Mouse (Mus musculus): Measurements from ENCODE around the gene Dnajb4.
A peak's percentile ranks its signal among the peaks of the same experiment; 100 is the strongest.
"Not testable (repeated sequence)": the region's sequence is repeated elsewhere in the genome, so short reads cannot be mapped to it uniquely, and the experiment has no call there.

The Dnajb4 gene

DNA sequence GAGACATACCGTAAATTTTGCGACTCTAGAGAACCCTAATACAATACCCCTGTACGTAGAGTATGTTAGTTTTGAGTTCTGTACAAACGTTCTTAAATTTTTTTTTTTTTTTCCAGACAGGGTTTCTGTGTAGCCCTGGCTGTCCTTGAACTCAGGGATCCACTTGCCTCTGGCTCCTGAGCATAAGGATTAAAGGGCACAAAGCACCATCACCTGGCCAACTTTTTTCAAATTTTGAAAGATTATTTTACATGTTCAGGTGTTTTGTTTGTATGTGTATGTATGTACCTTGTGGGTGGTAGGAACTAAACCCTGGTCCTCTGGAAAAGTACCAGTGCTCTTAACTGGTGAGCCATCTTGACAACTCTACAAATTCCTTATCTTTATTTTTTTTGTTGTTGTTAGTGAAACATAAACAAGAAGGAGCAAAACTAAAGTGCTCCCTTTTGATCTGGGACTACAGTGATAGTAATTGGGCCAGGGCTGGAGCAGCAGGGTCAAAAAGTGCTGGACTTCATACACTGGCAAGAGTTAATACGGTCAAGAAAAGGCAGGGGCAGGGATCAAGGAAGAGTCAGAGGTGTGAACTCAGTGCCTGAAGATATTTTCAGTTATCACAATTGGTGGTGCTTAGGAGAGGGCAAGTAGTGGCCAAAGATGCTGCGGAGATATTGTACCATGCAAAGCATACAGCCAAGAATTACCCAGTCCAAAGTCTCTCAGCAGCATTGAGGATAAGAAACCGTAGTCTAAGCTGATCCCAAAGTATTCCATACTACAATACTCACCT, 1.8 kb downstream of the Dnajb4 start:
- ATAC-seq (ENCODE audit: low TSS enrichment), result no peak

DNA sequence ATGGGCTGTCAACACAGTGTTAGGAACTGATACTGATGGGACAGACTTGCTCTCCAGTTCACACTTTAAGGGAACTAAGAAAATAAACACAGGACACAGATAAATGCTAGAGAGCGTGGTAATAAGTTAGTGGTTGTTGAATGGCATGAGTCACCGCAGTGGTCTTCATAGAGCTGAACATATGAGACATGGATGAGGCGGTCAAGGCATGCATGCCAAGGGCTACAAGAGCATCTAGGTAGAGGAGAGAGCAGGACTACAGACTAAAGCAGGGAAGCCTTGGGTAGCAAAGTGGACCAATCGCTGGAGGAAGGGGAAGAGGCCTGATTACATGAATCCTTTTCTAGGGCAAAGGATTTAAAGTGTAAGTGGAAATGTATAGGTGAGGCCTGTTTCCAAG, 2.9 kb downstream of the Dnajb4 start:
- ATAC-seq (ENCODE audit: low TSS enrichment), result no peak

DNA sequence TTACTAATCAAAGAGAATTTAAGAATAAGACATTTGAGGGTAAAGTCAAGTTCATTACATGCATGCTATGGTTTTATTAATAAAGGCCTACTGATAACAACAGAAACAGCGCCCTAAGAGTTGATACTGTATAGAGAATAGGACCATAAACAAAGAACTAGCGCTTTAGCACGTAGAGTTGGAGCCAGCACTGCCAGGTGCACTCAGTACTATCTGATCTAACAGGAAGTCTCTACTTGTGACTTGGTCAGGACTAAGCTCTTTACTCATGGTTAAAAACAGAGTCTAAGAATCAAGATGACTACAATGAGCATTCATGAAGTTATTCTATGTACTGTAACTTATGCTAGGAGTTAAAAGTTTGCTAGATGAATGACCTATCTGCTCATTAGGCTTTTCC, 5.5 kb downstream of the Dnajb4 start:
- ATAC-seq (ENCODE audit: low TSS enrichment), result no peak

DNA sequence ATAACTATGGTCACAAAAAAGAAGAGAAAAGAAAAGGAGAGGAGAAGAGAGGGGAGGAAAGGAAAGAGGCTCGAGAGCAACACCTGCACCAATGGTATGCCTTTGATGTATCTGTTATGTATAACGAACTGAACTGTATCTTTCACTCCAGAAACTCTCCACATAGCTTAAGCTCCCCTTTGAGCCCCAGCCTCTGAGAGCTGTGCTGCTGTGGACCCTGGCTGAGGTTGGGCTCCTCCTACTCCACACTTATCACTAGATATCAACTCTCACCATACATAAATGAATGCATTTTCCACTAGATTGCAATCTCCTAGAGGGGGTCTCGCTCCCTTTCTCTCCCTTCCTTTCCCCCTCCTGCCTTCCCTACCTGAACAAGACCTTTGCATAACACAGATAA, 6.1 kb downstream of the Dnajb4 start:
- no peak for ATAC-seq (ENCODE audit: low TSS enrichment)

DNA sequence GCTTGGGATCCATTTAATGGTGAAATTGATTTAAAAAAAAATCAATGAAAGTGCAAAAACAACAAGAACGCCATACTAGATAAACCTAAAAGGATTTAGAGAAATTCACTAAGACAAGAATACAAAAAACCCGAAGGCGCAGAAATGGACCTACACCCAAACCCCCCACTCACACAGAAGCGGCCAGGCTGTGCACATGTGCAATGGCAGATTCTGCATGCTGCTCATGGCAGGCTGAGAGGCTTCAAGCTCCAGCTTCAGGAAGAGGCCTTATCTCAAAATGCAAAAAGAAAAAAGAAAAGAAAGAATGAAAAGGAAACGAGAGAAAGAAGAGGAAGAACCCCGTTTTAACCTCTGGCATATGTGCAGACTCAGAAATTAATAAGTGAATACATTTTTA, 6.7 kb downstream of the Dnajb4 start:
- ATAC-seq (ENCODE audit: low TSS enrichment), result no peak

DNA sequence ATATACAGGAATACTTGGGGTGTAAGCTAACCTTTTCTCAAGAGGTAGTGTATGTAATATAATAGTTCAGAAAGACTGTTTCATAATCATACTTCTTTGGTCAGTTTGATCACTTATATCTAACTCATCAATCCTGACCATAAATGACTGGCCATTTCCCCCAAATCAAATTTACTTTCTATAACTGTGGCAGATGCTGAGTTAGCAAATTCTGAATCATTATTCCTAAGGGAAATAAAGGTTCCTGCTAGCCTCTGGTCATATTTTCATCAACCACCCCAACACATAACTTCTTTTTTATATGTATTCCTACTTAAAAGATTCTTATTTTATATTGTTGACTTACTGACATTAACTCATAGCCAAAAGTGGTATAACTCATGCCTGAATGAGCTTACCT, 7.2 kb downstream of the Dnajb4 start:
- ATAC-seq (ENCODE audit: low TSS enrichment), result no peak

DNA sequence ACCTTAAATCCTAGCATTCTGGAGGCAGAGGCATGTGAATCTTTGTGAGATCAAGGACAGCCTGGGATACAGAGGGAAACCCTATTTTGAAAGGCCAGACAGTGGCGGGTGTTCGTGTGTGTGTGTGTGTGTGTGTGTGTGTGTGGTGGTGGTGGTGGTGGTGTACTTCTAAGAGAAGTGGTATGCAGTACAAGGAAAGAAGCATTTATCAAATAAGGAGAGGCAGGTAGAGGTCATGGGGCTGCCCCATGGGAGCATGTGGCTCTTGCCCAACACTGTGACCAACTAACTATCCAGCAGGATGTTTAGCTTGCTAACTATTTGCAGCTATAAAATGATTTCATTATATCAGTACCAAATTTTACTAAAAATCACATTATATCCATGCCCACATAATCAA, 8.5 kb downstream of the Dnajb4 start:
- ATAC-seq (ENCODE audit: low TSS enrichment), result no peak

DNA sequence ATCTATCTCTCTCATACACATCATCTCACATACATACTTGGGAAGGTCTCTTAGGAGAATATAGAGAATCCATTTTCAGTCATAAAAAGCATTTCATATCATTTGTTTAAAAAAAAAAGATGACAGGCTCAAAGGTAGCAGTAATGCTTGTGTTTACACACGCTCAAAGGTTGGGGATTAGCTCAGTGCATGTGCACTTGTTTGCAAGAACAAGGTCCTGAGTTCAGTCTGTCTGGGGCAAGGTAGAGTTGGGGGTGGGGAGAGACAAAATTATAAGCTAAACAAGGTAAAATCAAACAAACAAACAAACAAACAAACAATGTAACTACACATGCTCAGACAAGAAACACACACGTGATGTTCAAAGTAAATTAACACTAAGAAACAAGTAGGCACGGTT, 8.9 kb downstream of the Dnajb4 start:
- no peak for ATAC-seq (ENCODE audit: low TSS enrichment)

DNA sequence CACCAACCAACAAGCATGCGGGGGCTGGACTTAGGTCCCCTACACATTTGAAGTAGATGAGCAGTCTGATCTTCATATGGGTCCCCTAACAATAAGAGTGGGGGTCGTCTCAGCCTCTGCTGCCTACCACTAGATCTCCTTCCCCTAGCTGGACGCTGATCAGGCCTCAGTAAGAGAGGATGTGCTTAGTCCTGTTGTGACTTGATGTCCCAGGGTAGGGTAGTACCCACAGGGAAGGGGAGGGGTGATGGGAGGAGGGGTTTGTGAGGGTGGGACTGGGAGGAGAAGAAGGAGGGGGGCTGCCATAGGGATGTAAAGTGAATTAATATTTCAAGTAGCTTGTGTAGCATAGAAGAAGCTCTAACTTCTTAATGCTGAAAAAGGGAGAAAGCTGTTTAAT, 11.0 kb downstream of the Dnajb4 start:
- ATAC-seq (ENCODE audit: low TSS enrichment), result no peak

DNA sequence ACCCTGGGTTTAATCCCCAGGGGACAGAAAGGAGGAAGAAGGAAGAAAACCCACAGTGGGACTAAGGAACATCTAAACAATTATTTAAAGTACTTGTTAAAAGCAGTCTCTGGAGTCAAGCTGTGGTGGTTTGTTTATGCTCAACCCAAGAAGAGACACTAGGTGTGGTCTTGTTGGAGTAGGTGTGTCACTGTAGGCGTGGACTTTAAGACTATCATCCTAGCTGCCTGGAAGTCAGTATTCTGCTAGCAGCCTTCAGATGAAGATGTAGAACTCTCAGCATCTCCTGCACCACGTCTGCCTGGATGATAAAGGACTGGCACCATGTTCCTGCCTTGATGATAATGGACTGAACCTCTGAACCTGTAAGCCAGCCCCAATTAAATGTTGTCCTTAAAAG, 12.9 kb downstream of the Dnajb4 start:
- ATAC-seq (ENCODE audit: low TSS enrichment), result not testable (repeated sequence)

DNA sequence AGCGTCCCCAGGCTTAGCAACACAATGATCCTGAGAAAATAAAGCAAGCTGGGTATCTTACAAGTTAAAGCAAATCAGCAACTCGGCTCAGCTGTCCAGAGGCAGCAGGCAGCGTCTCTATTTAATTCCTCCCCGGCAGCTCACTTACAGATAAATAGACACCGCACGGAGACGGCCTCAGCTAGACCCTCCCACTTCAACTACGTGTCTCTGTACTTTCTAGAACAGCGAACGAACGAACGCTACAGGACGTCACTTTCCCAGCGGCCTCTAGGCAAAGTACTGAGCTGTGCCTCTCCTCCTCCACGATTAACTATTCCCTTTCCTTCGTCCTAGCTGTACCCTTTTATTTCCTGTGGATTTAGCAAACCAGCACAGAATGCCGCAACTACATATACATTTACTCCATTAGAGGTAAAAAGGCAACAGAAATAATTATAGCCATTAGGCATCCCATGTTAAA, 16.4 kb downstream of the Dnajb4 start:
- peak; percentile 97 for ATAC-seq (ENCODE audit: low TSS enrichment)

DNA sequence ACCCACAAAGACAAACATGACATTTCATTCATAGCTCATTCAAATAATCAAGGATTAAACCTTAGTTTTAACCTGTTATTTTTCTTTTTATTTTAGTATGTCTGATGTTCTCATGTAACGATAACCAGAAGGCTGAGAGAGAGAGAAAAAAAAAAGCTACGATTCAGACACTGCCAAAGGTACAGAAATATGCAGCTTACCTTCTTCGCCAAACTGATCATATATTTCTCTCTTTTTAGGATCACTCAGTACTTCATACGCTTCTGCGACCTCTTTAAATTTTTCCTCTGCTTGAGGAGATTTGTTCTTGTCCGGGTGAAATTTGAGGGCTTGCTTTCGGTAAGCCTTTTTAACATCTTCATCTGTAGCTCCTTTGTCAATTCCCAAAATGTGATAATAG, 16.9 kb downstream of the Dnajb4 start:
- ATAC-seq (ENCODE audit: low TSS enrichment), result peak; percentile 28

DNA sequence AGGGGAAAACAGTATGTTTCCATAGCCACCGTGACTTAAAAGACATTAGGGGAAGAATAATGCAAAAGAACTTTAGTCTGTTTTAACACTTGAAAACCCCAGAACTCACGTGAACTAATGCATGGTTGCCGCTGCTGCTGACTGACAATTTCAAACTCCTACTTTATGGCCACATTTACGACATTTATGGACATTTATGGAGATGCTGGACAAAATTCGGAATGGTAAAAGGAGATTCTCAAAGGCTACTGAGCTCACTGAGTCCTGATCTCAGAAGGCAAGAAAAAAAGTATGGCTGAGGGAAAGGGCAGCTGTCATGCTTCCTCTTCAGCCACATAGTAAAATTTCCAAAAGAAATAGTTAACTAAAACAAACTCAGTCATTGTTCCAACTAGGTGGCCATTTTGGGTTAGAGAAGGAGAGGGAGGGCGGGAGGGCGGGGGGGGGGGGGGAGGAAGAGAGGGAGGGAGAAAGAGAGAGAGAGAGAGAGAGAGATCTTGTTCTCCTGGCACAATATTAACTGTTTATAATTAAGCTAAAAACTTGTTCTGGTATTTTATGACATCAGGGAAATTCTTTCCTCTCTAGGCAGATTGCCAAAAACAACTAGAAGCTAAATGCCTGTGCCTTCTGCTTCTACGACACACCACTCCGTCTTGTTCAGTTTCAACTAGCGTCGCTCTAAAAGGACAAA, 17.7 kb downstream of the Dnajb4 start:
- no peak for ATAC-seq (ENCODE audit: low TSS enrichment)

DNA sequence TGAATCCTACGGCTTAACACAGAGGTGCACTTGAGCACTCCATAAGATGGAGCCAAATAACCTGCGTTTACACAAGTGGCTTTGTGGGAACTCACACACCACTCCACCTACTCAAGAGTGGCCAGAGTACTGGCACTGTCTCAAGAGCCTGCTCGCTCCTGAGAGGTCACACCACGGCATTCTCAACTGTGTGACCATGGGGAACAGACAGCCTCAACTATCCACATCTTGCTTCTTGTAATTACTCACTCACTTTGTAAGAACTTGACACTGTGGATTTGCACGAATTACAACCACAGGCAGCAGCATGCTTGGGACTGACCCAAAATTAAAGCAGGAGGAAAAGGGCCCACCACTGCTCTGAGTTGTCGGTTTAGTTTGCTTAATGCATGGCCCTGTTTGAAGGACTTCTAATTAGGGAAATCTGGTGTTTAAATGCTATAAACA, 18.3 kb downstream of the Dnajb4 start:
- ATAC-seq (ENCODE audit: low TSS enrichment), result 0 out of 2 replicates have a peak, but pooled peaks have one; percentile 3

DNA sequence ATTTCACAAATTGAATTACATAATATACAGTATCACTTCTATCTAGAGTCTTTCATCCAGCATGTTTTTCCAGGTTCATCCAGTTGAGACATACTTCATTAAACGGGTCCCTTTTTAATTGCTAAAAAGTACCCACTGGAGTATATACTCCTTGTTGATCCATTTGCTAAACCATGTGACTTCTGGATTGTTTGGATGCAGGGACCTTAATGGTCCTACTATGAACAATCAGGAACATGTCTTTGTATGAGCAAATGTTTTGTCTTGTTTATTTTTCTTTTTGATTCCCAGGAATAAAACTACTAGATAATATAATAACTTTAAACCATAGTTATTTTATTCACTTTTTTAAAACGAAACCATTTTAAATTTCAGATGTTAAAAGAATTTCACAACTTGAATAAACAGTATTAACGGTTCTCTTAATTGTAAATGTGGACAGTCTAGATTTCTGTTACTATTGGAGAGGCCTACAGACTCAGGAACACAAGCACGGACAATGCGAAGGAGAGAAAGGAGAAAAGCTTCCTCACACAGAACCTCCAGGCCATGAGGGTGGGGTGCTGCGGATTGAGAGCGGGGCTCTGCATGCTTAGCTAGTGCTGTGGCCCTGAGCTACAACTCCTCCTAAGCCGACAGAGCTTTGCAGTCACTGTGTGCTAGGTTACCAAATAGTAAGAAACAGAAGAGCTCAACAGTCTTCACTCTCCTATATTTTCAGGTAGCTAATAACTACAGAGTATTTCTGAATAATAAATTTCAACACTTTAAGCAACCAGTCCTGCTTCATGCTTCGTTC, 19.2 kb downstream of the Dnajb4 start:
- no peak for ATAC-seq (ENCODE audit: low TSS enrichment)

DNA sequence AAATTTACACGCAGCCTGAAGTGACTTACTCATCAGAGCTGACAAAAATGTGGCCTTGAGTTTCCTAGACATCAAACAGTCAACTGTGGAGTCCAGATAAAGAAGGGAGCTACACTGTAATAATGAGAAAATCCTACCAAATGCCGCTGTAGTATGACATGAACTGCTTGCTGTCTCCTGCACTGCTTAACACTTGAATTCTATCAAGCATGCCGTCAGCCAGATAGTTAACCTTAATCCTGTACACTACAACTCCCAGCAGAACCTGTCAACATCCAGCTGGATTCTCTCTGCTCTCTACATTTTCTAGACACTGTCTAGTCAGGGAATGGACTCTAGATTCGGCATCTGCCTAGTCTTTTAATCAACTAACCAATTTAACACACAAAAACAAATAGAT, 20.8 kb downstream of the Dnajb4 start:
- ATAC-seq (ENCODE audit: low TSS enrichment), result no peak

DNA sequence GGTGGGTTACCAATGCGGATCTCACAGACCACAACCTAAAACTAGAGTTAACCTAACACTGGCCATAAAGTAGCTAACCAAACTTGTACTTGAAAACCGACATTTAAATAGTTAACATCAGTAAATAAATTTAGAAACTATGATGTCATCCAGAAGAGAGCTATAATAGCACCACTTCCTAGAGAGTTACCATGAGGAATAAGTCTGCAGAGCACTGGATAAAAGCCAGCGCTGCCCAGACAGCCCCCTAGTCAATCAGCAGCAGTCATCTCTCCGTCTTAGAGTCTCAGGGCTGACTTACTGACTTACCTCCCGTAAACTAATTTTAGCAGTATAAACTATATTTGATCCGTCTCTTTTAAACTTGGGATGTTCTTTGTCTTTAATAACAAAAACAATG, 24.0 kb downstream of the Dnajb4 start:
- ATAC-seq (ENCODE audit: low TSS enrichment), result no peak

DNA sequence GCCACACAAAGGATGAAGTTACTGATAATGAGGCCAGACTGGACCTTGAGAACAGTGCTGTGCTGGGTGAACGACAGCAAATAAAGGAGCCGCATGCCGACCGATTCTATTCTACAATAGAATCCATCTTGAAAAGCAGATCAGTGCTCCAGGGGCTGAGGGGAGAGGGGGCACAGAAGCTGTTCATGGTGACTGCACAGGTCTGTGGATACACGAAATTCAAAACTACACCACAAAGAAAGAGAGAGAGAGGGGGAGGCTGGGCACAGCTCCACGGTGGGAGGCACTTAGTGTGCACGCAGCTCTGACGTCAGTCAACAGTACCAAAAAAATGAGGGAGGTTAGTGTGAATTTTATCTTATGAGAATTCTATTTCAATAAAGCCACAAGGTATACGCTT, 26.6 kb downstream of the Dnajb4 start:
- no peak for ATAC-seq (ENCODE audit: low TSS enrichment)

DNA sequence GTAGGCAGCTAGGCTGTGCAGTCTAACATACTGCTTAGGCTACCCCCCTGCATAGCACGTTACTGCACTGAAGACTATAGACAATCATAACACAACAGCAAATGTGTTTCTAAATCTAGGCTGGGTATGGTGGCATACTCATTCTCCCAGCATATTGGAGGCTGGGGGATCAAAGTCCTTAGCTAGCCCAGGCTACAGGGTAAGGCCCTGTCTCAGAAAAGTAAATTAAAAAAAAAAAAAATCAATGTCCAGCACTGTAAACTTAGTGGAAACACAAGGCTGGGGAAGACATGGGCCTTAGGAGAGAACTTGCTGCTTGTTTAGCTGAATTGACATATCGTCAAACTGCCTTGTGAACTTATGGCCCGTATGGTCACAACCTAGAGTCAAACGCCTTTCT, 29.5 kb downstream of the Dnajb4 start:
- ATAC-seq (ENCODE audit: low TSS enrichment), result no peak

DNA sequence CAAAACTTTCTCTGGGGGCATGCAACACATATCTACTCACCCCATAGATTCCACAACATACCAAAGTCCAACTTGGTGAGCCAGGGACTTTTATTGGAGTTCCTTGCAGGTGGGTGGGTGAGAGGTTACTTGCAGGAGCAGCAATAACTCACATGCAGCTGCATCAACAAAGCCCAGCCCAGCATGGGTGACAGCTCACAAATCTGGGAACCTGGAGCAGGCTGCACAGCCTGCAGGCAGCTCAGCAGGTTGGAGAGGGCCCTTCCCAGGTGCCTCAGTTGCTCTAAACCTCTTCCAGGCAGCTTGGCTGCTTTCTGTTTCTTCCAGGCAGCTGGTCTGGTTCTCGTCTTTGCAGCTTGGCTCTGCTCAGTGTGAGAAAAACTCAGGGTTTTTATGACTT, 30.8 kb downstream of the Dnajb4 start:
- ATAC-seq (ENCODE audit: low TSS enrichment), result no peak

DNA sequence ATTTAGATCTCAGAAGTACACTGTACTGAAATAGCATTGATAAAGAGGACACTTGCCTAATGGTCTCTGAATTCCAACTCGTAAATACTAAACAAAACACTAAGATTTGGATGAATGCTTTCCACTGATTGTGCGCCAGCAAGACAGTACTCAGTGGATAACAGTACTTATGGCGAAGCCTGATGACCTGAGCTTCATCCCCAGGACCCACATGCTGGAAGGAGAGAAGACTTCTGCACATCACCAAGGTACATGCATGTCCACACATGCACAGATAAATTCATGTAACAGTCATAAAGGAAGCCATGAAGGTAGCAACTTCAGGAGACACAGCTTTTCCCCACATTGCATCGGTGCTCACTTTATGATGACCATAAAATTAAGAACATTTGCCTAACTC, 31.3 kb downstream of the Dnajb4 start:
- no peak for ATAC-seq (ENCODE audit: low TSS enrichment)

DNA sequence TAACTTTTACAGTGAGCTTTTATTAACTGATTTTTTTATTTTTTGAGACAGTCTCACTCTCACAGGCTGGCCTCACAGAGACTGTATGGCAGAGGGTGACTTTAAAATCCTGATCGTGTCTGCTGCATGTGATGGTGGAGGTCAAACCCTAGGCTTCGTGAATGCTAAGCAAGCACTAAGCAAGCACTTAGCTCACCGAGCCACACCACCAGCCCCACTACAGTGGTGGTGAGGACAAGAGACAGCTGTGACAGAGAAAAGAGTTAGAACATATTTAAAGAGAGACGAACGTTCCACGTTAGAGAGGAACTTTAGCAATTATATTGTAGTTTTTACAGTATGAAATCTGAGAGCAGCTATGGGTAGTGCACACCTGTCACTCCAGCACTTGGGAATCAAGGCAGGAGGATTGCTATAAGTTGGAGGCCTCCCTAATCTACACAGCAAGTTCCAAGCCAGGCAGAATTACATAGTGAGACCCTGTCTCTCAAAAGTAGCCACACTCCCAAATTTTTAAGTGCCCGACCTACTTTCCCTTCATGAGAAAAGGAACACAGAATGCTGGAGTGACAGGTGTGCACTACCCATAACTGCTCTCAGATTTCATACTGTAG, 37.7 kb downstream of the Dnajb4 start:
- ATAC-seq (ENCODE audit: low TSS enrichment), result no peak

All from frontal cortex, adult (tissue).